Mouse (Mus musculus) heart, adult 2 months (tissue): Measurements from ENCODE around the gene Gm826.

Experiments
- CTCF ChIP-seq: fragments of 200-600 bp; IDR thresholded peaks from 2 replicates; pipeline ENCODE4 v1.8.1; 2022; ENCODE audit warnings: antibody characterized with exemption, mild to moderate bottlenecking, moderate library complexity
- POLR2A ChIP-seq: fragments of 200-500 bp; IDR thresholded peaks from 2 replicates; pipeline ENCODE4 v1.6.1; 2011; ENCODE audit warnings: mild to moderate bottlenecking, low read depth, low read length, control low read depth; ENCODE audit not compliant: insufficient read depth

DNA sequence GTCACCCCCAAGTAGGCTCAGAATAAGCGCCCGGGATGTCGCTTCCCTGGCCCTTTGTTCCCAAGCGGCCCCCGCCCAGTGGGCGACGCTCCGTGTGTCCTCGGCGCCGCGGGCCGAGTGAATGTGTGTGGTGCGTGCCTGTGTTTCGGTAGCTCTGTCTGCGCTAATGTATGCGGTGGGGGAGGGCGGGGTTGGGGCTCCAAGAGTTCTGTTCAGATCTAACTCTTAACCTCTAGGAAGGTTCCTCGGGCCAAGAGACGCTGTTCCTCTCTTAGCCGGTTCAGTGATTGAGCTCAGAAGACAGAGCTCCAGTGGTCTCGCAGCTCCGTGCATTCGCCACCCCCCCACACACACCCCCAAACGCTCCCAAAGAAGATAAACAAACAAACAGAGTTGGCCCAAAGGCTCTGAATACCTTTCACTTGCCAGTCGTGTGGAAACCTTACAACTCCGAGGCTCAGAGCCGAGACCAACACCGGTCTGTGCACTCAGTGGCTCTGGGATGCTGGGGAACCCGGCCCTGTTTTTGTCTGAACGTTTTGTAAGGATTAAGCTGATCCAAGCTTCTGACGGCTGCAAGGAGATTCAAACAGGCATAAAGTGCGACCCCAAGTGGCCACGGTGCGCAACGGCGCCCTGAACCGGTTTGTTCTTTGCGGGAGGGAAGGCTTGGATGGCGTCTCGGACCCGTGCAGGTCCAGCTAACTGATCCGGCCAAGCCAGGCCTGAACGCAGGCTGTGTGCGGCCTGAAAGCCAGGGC, 33.7 kb upstream of the Gm826 start:
- peak; percentile 53 for TF ChIP-seq POLR2A
- TF ChIP-seq CTCF: peak; percentile 97
